Mouse (Mus musculus): ENCODE results near the gene BC051142. TPM values are rescaled to one million over a fixed set of nuclear protein-coding genes. Genes with fewer than 3 reads are reported as not detected.
"Not testable (repeated sequence)": the region's sequence is repeated elsewhere in the genome, so short reads cannot be mapped to it uniquely, and the experiment has no call there.

The BC051142 gene
- polyA plus RNA-seq, 1 experiment from 2014 or later: 1.8 TPM

- H3K36me3 ChIP-seq: no peaks in the 10 kb centered on the region
- no peak for DNase-seq (ENCODE audit: low spot score)
- no peak overlapping the region for H3K4me3 ChIP-seq
- H3K4me1 ChIP-seq: no peaks in the 10 kb centered on the region
- no peaks in the 10 kb centered on the region for H3K27me3 ChIP-seq (ENCODE audit: low read depth, poor library complexity, severe bottlenecking)
- H3K27ac ChIP-seq (replicated peaks): no peak overlapping the region
- no peaks in the 10 kb centered on the region for H3K9me3 ChIP-seq (replicated peaks)
These were observed 94.2 kb downstream of the BC051142 start for GRCm38 (mm10) chr17:34492796-34493195.

GRCm38 (mm10) chr17:34495156-34495555 lies 96.5 kb downstream of the BC051142 start:
- not testable (repeated sequence) for H3K27ac ChIP-seq (replicated peaks); H3K36me3 ChIP-seq; H3K9me3 ChIP-seq (replicated peaks); DNase-seq (ENCODE audit: low spot score); H3K4me1 ChIP-seq; H3K27me3 ChIP-seq (ENCODE audit: low read depth, poor library complexity, severe bottlenecking); H3K4me3 ChIP-seq
- 82% methylated on average over 2 of the region's 2 CpGs for WGBS

GRCm38 (mm10) chr17:34496539-34496938 lies 97.9 kb downstream of the BC051142 start:
- Histone ChIP-seq H3K4me1 (no peaks in the 10 kb centered on the region), H3K9me3 (replicated peaks) (no peaks in the 10 kb centered on the region), H3K4me3 (no peak overlapping the region), H3K27me3 (ENCODE audit: low read depth, poor library complexity, severe bottlenecking) (no peaks in the 10 kb centered on the region), H3K36me3 (no peaks in the 10 kb centered on the region), H3K27ac (replicated peaks) (no peak overlapping the region)
- WGBS: 44% methylated on average over 2 of the region's 2 CpGs
- DNase-seq (ENCODE audit: low spot score): no peak

GRCm38 (mm10) chr17:34497319-34497718 lies 98.7 kb downstream of the BC051142 start:
- not testable (repeated sequence) for H3K4me3 ChIP-seq; H3K4me1 ChIP-seq; H3K27ac ChIP-seq (replicated peaks); DNase-seq (ENCODE audit: low spot score); H3K9me3 ChIP-seq (replicated peaks); H3K27me3 ChIP-seq (ENCODE audit: low read depth, poor library complexity, severe bottlenecking); H3K36me3 ChIP-seq
- 86% methylated on average over 3 of the region's 3 CpGs for WGBS

GRCm38 (mm10) chr17:34497726-34498125 lies 99.1 kb downstream of the BC051142 start:
- WGBS: 74% methylated on average over 3 of the region's 4 CpGs
- not testable (repeated sequence) for H3K27ac ChIP-seq (replicated peaks); H3K4me1 ChIP-seq; H3K9me3 ChIP-seq (replicated peaks); H3K27me3 ChIP-seq (ENCODE audit: low read depth, poor library complexity, severe bottlenecking); DNase-seq (ENCODE audit: low spot score); H3K36me3 ChIP-seq; H3K4me3 ChIP-seq

- Histone ChIP-seq H3K4me3 (no peak overlapping the region), H3K4me1 (no peaks in the 10 kb centered on the region), H3K27me3 (ENCODE audit: low read depth, poor library complexity, severe bottlenecking) (no peaks in the 10 kb centered on the region), H3K27ac (replicated peaks) (no peak overlapping the region), H3K9me3 (replicated peaks) (no peaks in the 10 kb centered on the region), H3K36me3 (no peaks in the 10 kb centered on the region)
- no peak for DNase-seq (ENCODE audit: low spot score)
These were observed 109.0 kb downstream of the BC051142 start for GRCm38 (mm10) chr17:34507591-34507990.

Other genes starting within 250 kb of the BC051142 start
- 0.39 TPM in 1 of 2 replicates, not detected in the other for gene H2-DMb1, start 245.7 kb upstream of the BC051142 start, polyA plus RNA-seq (2016; fragmentation: Nextera tagmentation; extraction: Ambion mirVana)
- gene Tap1, start 211.3 kb upstream of the BC051142 start, polyA plus RNA-seq (2016; fragmentation: Nextera tagmentation; extraction: Ambion mirVana): 0.93 and 1.3 TPM in 2 replicates
- 0.49 and 0.52 TPM in 2 replicates for gene Psmb9, start 211.1 kb upstream of the BC051142 start, polyA plus RNA-seq (2016; fragmentation: Nextera tagmentation; extraction: Ambion mirVana)
- gene Psmb8, start 201.1 kb upstream of the BC051142 start, polyA plus RNA-seq (2016; fragmentation: Nextera tagmentation; extraction: Ambion mirVana): 1.4 and 3.0 TPM in 2 replicates
- 0.53 and 0.63 TPM in 2 replicates for gene Tap2, start 195.3 kb upstream of the BC051142 start, polyA plus RNA-seq (2016; fragmentation: Nextera tagmentation; extraction: Ambion mirVana)
- gene H2-Ob, start 159.9 kb upstream of the BC051142 start, polyA plus RNA-seq (2016; fragmentation: Nextera tagmentation; extraction: Ambion mirVana): not detected in 2 replicates
- gene H2-Ab1, start 141.1 kb upstream of the BC051142 start, polyA plus RNA-seq (2016; fragmentation: Nextera tagmentation; extraction: Ambion mirVana): 8.3 and 11.1 TPM in 2 replicates
- not detected in 2 replicates for gene H2-Aa, start 111.0 kb upstream of the BC051142 start, polyA plus RNA-seq (2016; fragmentation: Nextera tagmentation; extraction: Ambion mirVana)
- gene H2-Eb1, start 93.0 kb upstream of the BC051142 start, polyA plus RNA-seq (2016; fragmentation: Nextera tagmentation; extraction: Ambion mirVana): 1.5 and 2.0 TPM in 2 replicates
- not detected in 2 replicates for gene H2-Eb2, start 73.2 kb upstream of the BC051142 start, polyA plus RNA-seq (2016; fragmentation: Nextera tagmentation; extraction: Ambion mirVana)
- gene Btnl2, start 44.0 kb upstream of the BC051142 start, polyA plus RNA-seq (2016; fragmentation: Nextera tagmentation; extraction: Ambion mirVana): 0.04 TPM in 1 of 2 replicates, not detected in the other
- not detected in 2 replicates for gene Btnl1, start 21.7 kb upstream of the BC051142 start, polyA plus RNA-seq (2016; fragmentation: Nextera tagmentation; extraction: Ambion mirVana)
- gene Btnl4, start 78.5 kb downstream of the BC051142 start, polyA plus RNA-seq (2016; fragmentation: Nextera tagmentation; extraction: Ambion mirVana): not detected in 2 replicates
- gene Btnl6, start 118.5 kb downstream of the BC051142 start, polyA plus RNA-seq (2016; fragmentation: Nextera tagmentation; extraction: Ambion mirVana): not detected in 2 replicates
- 8.7 and 10.0 TPM in 2 replicates for gene Notch4, start 165.4 kb downstream of the BC051142 start, polyA plus RNA-seq (2016; fragmentation: Nextera tagmentation; extraction: Ambion mirVana)
- 5.3 and 6.6 TPM in 2 replicates for gene Gpsm3, start 191.0 kb downstream of the BC051142 start, polyA plus RNA-seq (2016; fragmentation: Nextera tagmentation; extraction: Ambion mirVana)
- 17.5 and 17.7 TPM in 2 replicates for gene Pbx2, start 192.4 kb downstream of the BC051142 start, polyA plus RNA-seq (2016; fragmentation: Nextera tagmentation; extraction: Ambion mirVana)
- 3.1 and 3.2 TPM in 2 replicates for gene Ager, start 199.0 kb downstream of the BC051142 start, polyA plus RNA-seq (2016; fragmentation: Nextera tagmentation; extraction: Ambion mirVana)
- gene Rnf5, start 204.9 kb downstream of the BC051142 start, polyA plus RNA-seq (2016; fragmentation: Nextera tagmentation; extraction: Ambion mirVana): 202 and 233 TPM in 2 replicates
- 66.0 and 70.1 TPM in 2 replicates for gene Agpat1, start 205.4 kb downstream of the BC051142 start, polyA plus RNA-seq (2016; fragmentation: Nextera tagmentation; extraction: Ambion mirVana)
- 4.3 TPM in 2 replicates for gene Egfl8, start 217.2 kb downstream of the BC051142 start, polyA plus RNA-seq (2016; fragmentation: Nextera tagmentation; extraction: Ambion mirVana)
- gene Ppt2, start 229.7 kb downstream of the BC051142 start, polyA plus RNA-seq (2016; fragmentation: Nextera tagmentation; extraction: Ambion mirVana): 22.5 and 23.6 TPM in 2 replicates
- gene Prrt1, start 230.7 kb downstream of the BC051142 start, polyA plus RNA-seq (2016; fragmentation: Nextera tagmentation; extraction: Ambion mirVana): 0.54 and 1.2 TPM in 2 replicates
- gene Fkbpl, start 245.9 kb downstream of the BC051142 start, polyA plus RNA-seq (2016; fragmentation: Nextera tagmentation; extraction: Ambion mirVana): 16.8 and 18.9 TPM in 2 replicates
- 111 and 123 TPM in 2 replicates for gene Atf6b, start 248.3 kb downstream of the BC051142 start, polyA plus RNA-seq (2016; fragmentation: Nextera tagmentation; extraction: Ambion mirVana)